Mouse (Mus musculus) hindbrain, embryonic 10.5 days (tissue): ENCODE measurements around the gene Acad8. TPM values are rescaled to one million over a fixed set of nuclear protein-coding genes. Genes with fewer than 3 reads are reported as not detected.

Experiments used
- polyA plus RNA-seq: library from polyadenylated mRNA; unstranded; fragments of >200 nt; fragmentation: Nextera tagmentation; extraction: Ambion mirVana; gene quantifications from 2 replicates; pipeline ENCODE4 v1.2.1, GENCODE M21; 2016

The Acad8 gene
- polyA plus RNA-seq, 1 experiment from 2014 or later, result 38.6 TPM

Other genes starting within 250 kb of the Acad8 start
- 4.2 and 5.9 TPM in 2 replicates for gene Glb1l2, start 193.1 kb downstream of the Acad8 start, polyA plus RNA-seq
- not detected in 2 replicates for gene Glb1l3, start 138.7 kb downstream of the Acad8 start, polyA plus RNA-seq
- gene Gm1110, start 76.5 kb downstream of the Acad8 start, polyA plus RNA-seq, result 0.12 TPM in 1 of 2 replicates, not detected in the other
- 167 and 171 TPM in 2 replicates for gene Thyn1, start 144 bp upstream of the Acad8 start, polyA plus RNA-seq
- 39.5 and 44.4 TPM in 2 replicates for gene Vps26b, start 30.5 kb upstream of the Acad8 start, polyA plus RNA-seq
- gene Ncapd3, start 30.6 kb upstream of the Acad8 start, polyA plus RNA-seq, result 28.8 and 36.5 TPM in 2 replicates
- 133 TPM in 2 replicates for gene Jam3, start 155.9 kb upstream of the Acad8 start, polyA plus RNA-seq